Mouse (Mus musculus): ENCODE data around the gene Smarca5. TPM values are rescaled to one million over a fixed set of nuclear protein-coding genes. Genes with fewer than 3 reads are reported as not detected.

Smarca5 gene
- polyA plus RNA-seq, 1 experiment from 2014 or later: 46.0 TPM

- H3K4me3 ChIP-seq (replicated peaks): peak overlapping the region; percentile 88
- no peaks in the 10 kb centered on the region for H3K9me3 ChIP-seq (replicated peaks)
- no peaks in the 10 kb centered on the region for H3K27me3 ChIP-seq
- H3K27ac ChIP-seq (replicated peaks): peak overlapping the region; percentile 97
- H3K36me3 ChIP-seq (replicated peaks): peaks cover 10% of the 10 kb centered on the region
- peaks cover 27% of the 10 kb centered on the region for H3K4me1 ChIP-seq (replicated peaks)
- H3K9ac ChIP-seq: peak overlapping the region; percentile 73
- peak; percentile 43 for ATAC-seq (ENCODE audit: insufficient read depth)
- WGBS (ENCODE audit: insufficient replicate concordance): 14% methylated on average over 14 of the region's 14 CpGs
- peak overlapping the region; percentile 91 for H3K4me2 ChIP-seq
These were observed 635 bp upstream of the Smarca5 start for GRCm38 (mm10) chr8:80739932-80740331.

DNA sequence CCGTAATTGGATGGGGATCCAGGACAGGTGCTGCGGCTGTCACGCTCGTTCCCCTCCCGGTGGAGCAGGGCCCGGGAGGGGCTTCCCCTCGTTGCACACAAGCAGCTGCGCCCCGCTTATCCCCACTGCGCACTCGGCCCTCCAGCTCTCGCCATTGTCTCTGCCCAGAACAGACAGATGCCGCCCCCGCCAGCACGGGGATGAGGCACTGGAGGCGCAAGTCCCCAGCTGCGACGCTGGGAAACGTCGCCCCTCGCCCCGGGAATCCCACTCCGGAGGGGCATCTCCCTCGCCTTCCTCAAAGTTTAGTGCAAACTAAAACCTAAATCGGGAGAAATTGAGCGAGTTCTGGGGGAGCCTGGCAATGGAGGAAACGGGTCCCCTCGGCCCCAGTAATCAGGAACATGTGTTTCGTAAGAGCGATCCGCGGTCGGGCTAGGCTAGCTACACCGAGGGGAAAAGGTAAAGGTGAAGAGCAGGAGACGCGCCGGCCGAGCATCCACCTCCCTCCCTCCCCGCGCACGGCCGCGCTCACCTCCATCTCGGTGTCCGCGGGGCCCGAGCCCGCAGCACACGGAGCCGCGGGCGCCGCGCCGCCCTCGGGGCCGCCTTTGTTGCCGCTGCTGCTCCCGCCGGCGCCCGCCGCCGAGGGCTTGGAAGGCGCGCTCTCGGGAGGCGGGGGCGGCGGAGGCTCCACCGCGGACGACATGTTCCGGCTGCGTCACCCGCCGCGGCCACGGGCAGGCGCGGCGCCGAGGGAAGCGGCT is 726 bp downstream of the Smarca5 start:
- peak overlapping the region; percentile 97 for H3K27ac ChIP-seq (replicated peaks)
- peak overlapping the region; percentile 95 for H3K9ac ChIP-seq
- H3K27me3 ChIP-seq: no peaks in the 10 kb centered on the region
- H3K9me3 ChIP-seq (replicated peaks): no peaks in the 10 kb centered on the region
- ATAC-seq (ENCODE audit: insufficient read depth): peak; percentile 51
- H3K4me1 ChIP-seq (replicated peaks): peaks cover 27% of the 10 kb centered on the region
- peak overlapping the region; percentile 88 for H3K4me3 ChIP-seq (replicated peaks)
- H3K36me3 ChIP-seq (replicated peaks): peaks cover 22% of the 10 kb centered on the region
- peak overlapping the region; percentile 89 for H3K4me2 ChIP-seq
- under 1% methylated on average over 74 of the region's 84 CpGs for WGBS (ENCODE audit: insufficient replicate concordance)

DNA sequence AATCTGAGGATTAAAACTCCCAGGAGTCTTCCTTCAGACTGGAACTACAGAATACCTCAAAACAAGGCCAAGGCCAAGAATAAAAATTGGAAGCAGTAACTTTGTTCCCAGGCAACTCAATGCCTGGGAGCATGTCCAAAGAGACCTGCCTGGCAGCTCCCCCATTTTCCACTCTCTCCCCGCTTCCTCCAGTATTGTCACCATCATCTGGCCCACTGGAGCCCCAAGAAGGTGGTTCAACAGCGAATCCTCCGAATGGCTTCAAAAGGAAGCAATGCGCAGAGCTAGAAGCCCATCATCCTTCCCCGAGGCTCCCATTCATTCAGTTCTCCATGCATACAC is 1.3 kb downstream of the Smarca5 start:
- peak overlapping the region; percentile 88 for H3K4me3 ChIP-seq (replicated peaks)
- no peaks in the 10 kb centered on the region for H3K27me3 ChIP-seq
- H3K9ac ChIP-seq: peak overlapping the region; percentile 95
- H3K4me2 ChIP-seq: peak overlapping the region; percentile 89
- peaks cover 26% of the 10 kb centered on the region for H3K36me3 ChIP-seq (replicated peaks)
- ATAC-seq (ENCODE audit: insufficient read depth): no peak
- WGBS (ENCODE audit: insufficient replicate concordance): 4% methylated on average over 5 of the region's 5 CpGs
- H3K4me1 ChIP-seq (replicated peaks): peaks cover 27% of the 10 kb centered on the region
- H3K27ac ChIP-seq (replicated peaks): peak overlapping the region; percentile 97
- no peaks in the 10 kb centered on the region for H3K9me3 ChIP-seq (replicated peaks)

DNA sequence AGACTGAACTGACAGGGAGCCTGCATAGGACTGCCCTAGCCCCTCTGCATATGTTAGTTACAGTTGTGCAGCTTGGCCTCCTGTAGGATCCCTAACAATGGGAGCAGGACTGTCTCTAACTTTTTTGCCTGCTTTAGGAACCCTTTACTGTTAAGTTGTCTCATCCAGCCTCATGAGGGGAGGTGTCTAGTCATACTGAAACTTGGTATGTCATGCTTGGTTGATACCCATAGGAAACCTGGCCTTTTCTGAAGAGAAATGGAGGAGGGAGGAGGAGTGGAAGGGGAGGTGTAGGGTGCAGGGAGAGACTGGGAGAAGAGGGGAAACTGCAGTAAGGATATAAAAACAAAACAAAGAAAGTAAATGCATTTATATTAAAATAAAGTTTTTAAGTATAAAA is 7.0 kb downstream of the Smarca5 start:
- H3K27me3 ChIP-seq: no peaks in the 10 kb centered on the region
- H3K36me3 ChIP-seq (replicated peaks): peaks cover 72% of the 10 kb centered on the region
- H3K4me2 ChIP-seq: no peak overlapping the region
- no peak overlapping the region for H3K4me3 ChIP-seq (replicated peaks)
- no peak overlapping the region for H3K27ac ChIP-seq (replicated peaks)
- no peak for ATAC-seq (ENCODE audit: insufficient read depth)
- H3K4me1 ChIP-seq (replicated peaks): peaks cover 6% of the 10 kb centered on the region
- no peaks in the 10 kb centered on the region for H3K9me3 ChIP-seq (replicated peaks)
- no peak overlapping the region for H3K9ac ChIP-seq

DNA sequence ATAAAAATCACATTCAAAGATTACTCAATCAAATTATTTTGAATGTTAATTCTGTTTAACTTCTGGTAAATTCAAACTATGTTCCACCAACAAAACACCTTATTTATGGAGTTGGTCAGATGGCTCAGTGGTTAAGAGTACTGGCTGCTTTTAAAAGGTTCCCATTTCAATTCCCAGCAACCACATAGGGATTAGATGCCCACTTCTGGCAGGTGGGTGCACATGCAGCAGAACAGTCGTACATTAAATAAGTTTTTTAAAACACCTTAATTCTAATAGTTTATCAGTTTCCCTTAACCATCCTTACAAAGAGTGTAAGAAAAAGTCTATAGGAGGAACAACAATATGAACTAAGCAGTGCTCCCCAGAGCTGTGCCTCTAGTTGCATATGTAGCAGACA is 24.8 kb downstream of the Smarca5 start:
- Histone ChIP-seq H3K36me3 (replicated peaks) (peaks cover 76% of the 10 kb centered on the region), H3K4me2 (no peak overlapping the region), H3K27me3 (no peaks in the 10 kb centered on the region), H3K27ac (replicated peaks) (no peak overlapping the region), H3K4me3 (replicated peaks) (no peak overlapping the region), H3K9ac (no peak overlapping the region), H3K9me3 (replicated peaks) (no peaks in the 10 kb centered on the region), H3K4me1 (replicated peaks) (no peaks in the 10 kb centered on the region)
- WGBS (ENCODE audit: insufficient replicate concordance): 68% methylated on average over 1 of the region's 1 CpGs
- no peak for ATAC-seq (ENCODE audit: insufficient read depth)

DNA sequence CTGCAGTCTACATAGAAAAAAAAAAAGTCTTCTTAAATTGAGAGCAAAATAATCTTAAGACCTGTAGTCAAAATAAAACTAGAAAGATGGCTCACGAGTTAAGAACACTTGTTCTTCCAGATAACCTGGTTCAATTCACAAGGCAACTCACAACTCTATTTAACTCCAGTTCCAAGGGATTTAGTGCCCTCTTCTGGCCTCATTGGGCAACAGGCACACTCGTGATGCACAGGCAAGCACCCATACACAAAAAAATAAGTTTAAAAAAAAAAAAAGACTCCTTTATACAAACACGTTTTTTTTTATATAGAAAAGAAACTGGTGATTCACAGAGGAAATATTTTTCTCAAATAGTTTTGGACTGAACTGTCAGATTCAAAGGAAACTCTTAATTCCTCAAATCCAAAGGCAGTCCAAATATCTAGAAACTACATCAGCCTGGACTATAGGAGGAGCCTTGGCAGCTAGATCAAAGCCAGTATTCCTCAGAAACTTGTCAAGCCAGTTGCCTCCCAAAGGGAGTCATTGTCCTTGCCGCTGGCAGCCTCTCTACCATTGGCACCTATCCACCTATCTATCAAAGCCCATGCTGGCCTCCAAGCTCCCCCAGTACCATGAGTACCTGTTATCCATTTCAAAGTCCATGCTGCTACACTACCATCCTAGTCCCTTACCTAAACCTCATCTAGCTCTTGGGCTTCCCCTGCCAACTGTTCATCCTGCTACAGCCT is 28.5 kb downstream of the Smarca5 start:
- Histone ChIP-seq H3K27ac (replicated peaks) (no peak overlapping the region), H3K4me1 (replicated peaks) (no peaks in the 10 kb centered on the region), H3K36me3 (replicated peaks) (peaks cover 81% of the 10 kb centered on the region), H3K9ac (no peak overlapping the region), H3K4me3 (replicated peaks) (no peak overlapping the region), H3K9me3 (replicated peaks) (no peaks in the 10 kb centered on the region), H3K4me2 (no peak overlapping the region), H3K27me3 (no peaks in the 10 kb centered on the region)
- ATAC-seq (ENCODE audit: insufficient read depth): no peak
- 70% methylated on average over 4 of the region's 4 CpGs for WGBS (ENCODE audit: insufficient replicate concordance)

- Histone ChIP-seq H3K4me3 (replicated peaks) (no peak overlapping the region), H3K27me3 (no peaks in the 10 kb centered on the region), H3K9ac (no peak overlapping the region), H3K4me1 (replicated peaks) (peaks cover 47% of the 10 kb centered on the region), H3K36me3 (replicated peaks) (no peaks in the 10 kb centered on the region), H3K27ac (replicated peaks) (0 out of 2 replicates have a peak overlapping the region, but pooled peaks have one; percentile 34), H3K4me2 (peak overlapping the region; percentile 41), H3K9me3 (replicated peaks) (no peaks in the 10 kb centered on the region)
- 8% methylated on average over 4 of the region's 4 CpGs for WGBS (ENCODE audit: insufficient replicate concordance)
- ATAC-seq (ENCODE audit: insufficient read depth): peak; percentile 90
These were observed 51.2 kb downstream of the Smarca5 start for GRCm38 (mm10) chr8:80688141-80688540.

GRCm38 (mm10) chr8:80683756-80684335 is 55.5 kb downstream of the Smarca5 start:
- Histone ChIP-seq H3K4me2 (peak overlapping the region; percentile 23), H3K9me3 (replicated peaks) (no peaks in the 10 kb centered on the region), H3K4me3 (replicated peaks) (no peak overlapping the region), H3K9ac (no peak overlapping the region), H3K36me3 (replicated peaks) (no peaks in the 10 kb centered on the region), H3K4me1 (replicated peaks) (peaks cover 58% of the 10 kb centered on the region), H3K27me3 (no peaks in the 10 kb centered on the region), H3K27ac (replicated peaks) (peak overlapping the region; percentile 70)
- 23% methylated on average over 5 of the region's 5 CpGs for WGBS (ENCODE audit: insufficient replicate concordance)
- ATAC-seq (ENCODE audit: insufficient read depth): peak; percentile 75

GRCm38 (mm10) chr8:80682594-80682993 is 56.7 kb downstream of the Smarca5 start:
- 37% methylated on average over 5 of the region's 5 CpGs for WGBS (ENCODE audit: insufficient replicate concordance)
- H3K36me3 ChIP-seq (replicated peaks): no peaks in the 10 kb centered on the region
- peak; percentile 28; the same call in 1 of the 2 replicates for ATAC-seq (ENCODE audit: insufficient read depth)
- H3K9me3 ChIP-seq (replicated peaks): no peaks in the 10 kb centered on the region
- peak overlapping the region; percentile 16; the same call in 1 of the 2 replicates for H3K4me2 ChIP-seq
- no peak overlapping the region for H3K9ac ChIP-seq
- no peaks in the 10 kb centered on the region for H3K27me3 ChIP-seq
- H3K27ac ChIP-seq (replicated peaks): peak overlapping the region; percentile 64
- H3K4me1 ChIP-seq (replicated peaks): peaks cover 46% of the 10 kb centered on the region
- H3K4me3 ChIP-seq (replicated peaks): no peak overlapping the region

GRCm38 (mm10) chr8:80669277-80669901 is 69.9 kb downstream of the Smarca5 start:
- Histone ChIP-seq H3K9ac (no peak overlapping the region), H3K9me3 (replicated peaks) (no peaks in the 10 kb centered on the region), H3K27ac (replicated peaks) (no peak overlapping the region), H3K4me1 (replicated peaks) (0 out of 2 replicates have a peak, but pooled peaks cover 4% of the 10 kb centered on the region), H3K27me3 (no peaks in the 10 kb centered on the region), H3K36me3 (replicated peaks) (no peaks in the 10 kb centered on the region), H3K4me3 (replicated peaks) (no peak overlapping the region), H3K4me2 (no peak overlapping the region)
- 50% methylated on average over 17 of the region's 17 CpGs for WGBS (ENCODE audit: insufficient replicate concordance)
- ATAC-seq (ENCODE audit: insufficient read depth): no peak

DNA sequence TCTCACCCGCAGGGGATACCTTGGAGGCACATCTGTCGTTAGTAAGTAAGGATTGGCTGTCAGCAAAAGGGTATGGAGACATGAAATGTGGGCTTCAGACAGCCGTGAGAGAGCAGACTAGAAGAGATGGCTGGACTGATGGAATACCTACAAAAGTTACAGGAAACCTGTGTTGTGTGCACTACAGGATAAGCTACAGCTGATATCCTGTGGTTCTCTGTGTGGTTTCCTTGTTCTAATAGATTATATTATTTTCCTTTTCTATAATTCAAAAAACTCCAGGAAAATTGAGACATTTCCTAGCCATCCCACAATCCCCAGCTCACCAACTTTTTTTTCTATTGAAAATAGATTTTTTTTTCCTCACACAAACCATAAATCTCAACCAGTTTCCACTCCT is 75.8 kb downstream of the Smarca5 start:
- H3K4me3 ChIP-seq (replicated peaks): no peak overlapping the region
- no peak overlapping the region for H3K9ac ChIP-seq
- H3K9me3 ChIP-seq (replicated peaks): no peaks in the 10 kb centered on the region
- H3K4me2 ChIP-seq: no peak overlapping the region
- H3K27ac ChIP-seq (replicated peaks): no peak overlapping the region
- peaks cover 16% of the 10 kb centered on the region for H3K4me1 ChIP-seq (replicated peaks)
- no peaks in the 10 kb centered on the region for H3K36me3 ChIP-seq (replicated peaks)
- 17% methylated on average over 3 of the region's 3 CpGs for WGBS (ENCODE audit: insufficient replicate concordance)
- H3K27me3 ChIP-seq: no peaks in the 10 kb centered on the region
- no peak for ATAC-seq (ENCODE audit: insufficient read depth)

All from liver, embryonic 15.5 days (tissue).